Mouse (Mus musculus) ES-Bruce4 (cell line): ENCODE measurements around the gene Ptgdr2. TPM values are rescaled to one million over a fixed set of nuclear protein-coding genes. Genes with fewer than 3 reads are reported as not detected.

Source experiments
- H3K27ac ChIP-seq: 2 replicates; pipeline ENCODE4 v1.5.1; 2012; ENCODE audit warnings: low read length, inconsistent platforms; ENCODE audit not compliant: insufficient read depth
- H3K27me3 ChIP-seq: 2 replicates; pipeline ENCODE4 v1.6.1; 2012; ENCODE audit warnings: mild to moderate bottlenecking, low read length, inconsistent platforms; ENCODE audit not compliant: control insufficient read depth, poor library complexity, insufficient read depth, severe bottlenecking
- H3K36me3 ChIP-seq: 2 replicates; pipeline ENCODE4 v1.6.1; 2012; ENCODE audit warnings: inconsistent platforms, mild to moderate bottlenecking, low read length, moderate library complexity; ENCODE audit not compliant: control insufficient read depth, poor library complexity, insufficient read depth, severe bottlenecking
- H3K4me1 ChIP-seq: one replicate; pipeline ENCODE4 v1.8.1; 2011; ENCODE audit warnings: low read length; ENCODE audit not compliant: control insufficient read depth, insufficient read depth
- H3K4me3 ChIP-seq: 2 replicates; pipeline ENCODE4 v1.5.1; 2011; ENCODE audit warnings: low read depth, mild to moderate bottlenecking, low read length
- H3K9ac ChIP-seq: 2 replicates; pipeline ENCODE4 v1.6.1; 2012; ENCODE audit warnings: low read depth, mild to moderate bottlenecking, inconsistent platforms; ENCODE audit not compliant: poor library complexity, severe bottlenecking
- H3K9me3 ChIP-seq: replicated peaks from 2 replicates; pipeline ENCODE4 v1.6.1; 2012; ENCODE audit warnings: mild to moderate bottlenecking, low read length, inconsistent platforms; ENCODE audit not compliant: control insufficient read depth, poor library complexity, insufficient read depth, severe bottlenecking
- CTCF ChIP-seq: IDR thresholded peaks from one replicate; pipeline ENCODE4 v1.8.1; 2011; ENCODE audit warnings: low read depth, low read length
- EP300 ChIP-seq: IDR thresholded peaks from 2 replicates; pipeline ENCODE4 v1.6.1; 2011; ENCODE audit warnings: low read depth, low read length; ENCODE audit not compliant: insufficient read depth
- POLR2A ChIP-seq: IDR thresholded peaks from one replicate; pipeline ENCODE4 v1.8.1; 2011; ENCODE audit warnings: low read length; ENCODE audit not compliant: insufficient read depth
- polyA plus RNA-seq: library from polyadenylated mRNA; stranded (reverse); fragments of >200 nt; gene quantifications from 2 replicates; pipeline ENCODE4 v1.2.4, GENCODE M21; 2011; ENCODE audit warnings: low read depth; ENCODE audit not compliant: missing spikeins, insufficient read depth, insufficient read length

Gene Ptgdr2
- polyA plus RNA-seq, 1 experiment, result not detected

GRCm38 (mm10) chr19:10947219-10947618, 10.3 kb downstream of the Ptgdr2 start:
- Histone ChIP-seq H3K36me3 (peaks cover 42% of the 10 kb centered on the region), H3K4me3 (peak overlapping the region; percentile 94), H3K4me1 (no peaks in the 10 kb centered on the region), H3K9ac (peak overlapping the region; percentile 97), H3K27me3 (no peaks in the 10 kb centered on the region), H3K9me3 (no peaks in the 10 kb centered on the region), H3K27ac (no peak overlapping the region)
- TF ChIP-seq EP300 (no peak), CTCF (no peak), POLR2A (no peak)

GRCm38 (mm10) chr19:10948416-10948815, 11.5 kb downstream of the Ptgdr2 start:
- H3K9me3 ChIP-seq, result no peaks in the 10 kb centered on the region
- peak overlapping the region; percentile 97 for H3K9ac ChIP-seq
- no peaks in the 10 kb centered on the region for H3K27me3 ChIP-seq
- no peak overlapping the region for H3K27ac ChIP-seq
- peak overlapping the region; percentile 94 for H3K4me3 ChIP-seq
- TF ChIP-seq CTCF (no peak), POLR2A (no peak), EP300 (no peak)
- H3K4me1 ChIP-seq, result no peaks in the 10 kb centered on the region
- H3K36me3 ChIP-seq, result peaks cover 31% of the 10 kb centered on the region

GRCm38 (mm10) chr19:10949112-10949511, 12.2 kb downstream of the Ptgdr2 start, which contains the start of gene Ccdc86:
Ccdc86 (minus strand) TSS chr19:10949266.
- TF ChIP-seq CTCF, result no peak
- peak; percentile 30 for TF ChIP-seq POLR2A
- TF ChIP-seq EP300, result no peak
- Histone ChIP-seq H3K9me3 (no peaks in the 10 kb centered on the region), H3K4me3 (peak within 1 kb of the TSS; percentile 94), H3K27ac (no peak within 1 kb of the TSS; the same call in 1 of the 2 replicates), H3K4me1 (no peaks in the 10 kb centered on the region), H3K36me3 (peaks cover 25% of the 10 kb centered on the region), H3K9ac (peak within 1 kb of the TSS; percentile 97), H3K27me3 (no peaks in the 10 kb centered on the region)

- no peaks in the 10 kb centered on the region for H3K27me3 ChIP-seq
- H3K4me1 ChIP-seq, result no peaks in the 10 kb centered on the region
- TF ChIP-seq POLR2A (no peak), EP300 (no peak), CTCF (no peak)
- no peaks in the 10 kb centered on the region for H3K9me3 ChIP-seq
- H3K9ac ChIP-seq, result peak overlapping the region; percentile 47
- peaks cover 20% of the 10 kb centered on the region for H3K36me3 ChIP-seq
- H3K27ac ChIP-seq, result no peak overlapping the region; the same call in 1 of the 2 replicates
- peak overlapping the region; percentile 29; the same call in 1 of the 2 replicates for H3K4me3 ChIP-seq
Observed at GRCm38 (mm10) chr19:10949558-10949957, 12.6 kb downstream of the Ptgdr2 start.

GRCm38 (mm10) chr19:10952021-10952939, 15.3 kb downstream of the Ptgdr2 start:
- TF ChIP-seq POLR2A (no peak), EP300 (no peak), CTCF (no peak)
- H3K27me3 ChIP-seq, result no peaks in the 10 kb centered on the region
- no peaks in the 10 kb centered on the region for H3K4me1 ChIP-seq
- no peak overlapping the region for H3K27ac ChIP-seq
- H3K4me3 ChIP-seq, result no peak overlapping the region
- H3K9me3 ChIP-seq, result no peaks in the 10 kb centered on the region
- no peaks in the 10 kb centered on the region; the same call in 1 of the 2 replicates for H3K36me3 ChIP-seq
- H3K9ac ChIP-seq, result no peak overlapping the region
